Mouse (Mus musculus) left cerebral cortex, postnatal 14 days (tissue): Measurements from ENCODE around the gene Fnbp1. TPM values are rescaled to one million over a fixed set of nuclear protein-coding genes. Genes with fewer than 3 reads are reported as not detected.
A peak's percentile ranks its signal among the peaks of the same experiment; 100 is the strongest.

Source experiments
- DNase-seq, 2 experiments: peaks; one replicate each; pipeline ENCODE4 v3.0.0; 2021 to 2022; ENCODE audit warnings: low spot score in 2 of 2, mixed read lengths in 1 of 2
- intact Hi-C: fragments of 180-260 bp; cut with DNase I; formaldehyde crosslinking; loops from one replicate; pipeline ENCODE4 v1.15.1; 2025
- total RNA-seq, 2 experiments: library from RNA; stranded (reverse); gene quantifications; 2 replicates each; pipeline ENCODE4 v1.2.3; 2021

Fnbp1 gene
- total RNA-seq, 2 experiments from 2014 or later = 73.0 to 74.2 TPM

DNA sequence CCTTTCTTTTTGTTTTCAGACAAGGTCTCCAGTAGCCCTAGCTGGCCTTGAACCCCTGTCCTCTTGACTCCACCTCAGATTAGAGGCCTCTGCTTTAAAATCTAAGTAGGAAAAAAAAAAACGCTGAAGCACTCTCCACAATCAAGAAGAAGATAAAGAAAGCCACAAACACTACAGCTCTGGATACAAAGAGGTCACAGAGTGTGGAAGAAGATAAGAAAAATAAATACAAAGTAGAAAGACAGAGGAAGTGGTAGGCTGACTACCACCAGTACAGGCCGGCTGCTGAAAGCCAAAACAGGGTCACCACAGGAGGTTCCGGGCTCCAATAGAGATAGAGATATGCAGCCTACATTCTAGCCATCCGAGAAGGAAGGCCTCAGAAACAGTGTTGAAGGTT lies 60.5 kb downstream of the Fnbp1 start:
- intact Hi-C loops = no loop called here

GRCm38 (mm10) chr2:31079117-31079516 lies 62.7 kb downstream of the Fnbp1 start:
- no peak for DNase-seq
- intact Hi-C loops = no loop called here

More for the DNA sequence above, 60.5 kb downstream of the Fnbp1 start:
- DNase-seq = no peak

- no peak for DNase-seq
- intact Hi-C loops = no loop called here
Measured at GRCm38 (mm10) chr2:31077574-31077973, 64.2 kb downstream of the Fnbp1 start.

GRCm38 (mm10) chr2:31076351-31077140 lies 65.3 kb downstream of the Fnbp1 start:
- intact Hi-C loops = no loop called here
- DNase-seq = no peak

- no peak for DNase-seq
- intact Hi-C loops = no loop called here
Measured at GRCm38 (mm10) chr2:31075836-31076235, 66.0 kb downstream of the Fnbp1 start.

- intact Hi-C loops = no loop called here
Measured at GRCm38 (mm10) chr2:31075168-31075567, 66.6 kb downstream of the Fnbp1 start.

GRCm38 (mm10) chr2:31069506-31069905 lies 72.3 kb downstream of the Fnbp1 start:
- no peak for DNase-seq
- intact Hi-C loops = no loop called here

More at GRCm38 (mm10) chr2:31075168-31075567, 66.6 kb downstream of the Fnbp1 start:
- DNase-seq = no peak

GRCm38 (mm10) chr2:31069114-31069445 lies 72.7 kb downstream of the Fnbp1 start:
- intact Hi-C loops = no loop called here

GRCm38 (mm10) chr2:31068246-31069113 lies 73.3 kb downstream of the Fnbp1 start:
- peak; percentile 35 to 46 for DNase-seq
- intact Hi-C loops = no loop called here

More at GRCm38 (mm10) chr2:31069114-31069445, 72.7 kb downstream of the Fnbp1 start:
- DNase-seq = no peak

GRCm38 (mm10) chr2:31067696-31068245 lies 74.0 kb downstream of the Fnbp1 start:
- intact Hi-C loops = no loop called here
- DNase-seq = peak; percentile 17 to 31

DNA sequence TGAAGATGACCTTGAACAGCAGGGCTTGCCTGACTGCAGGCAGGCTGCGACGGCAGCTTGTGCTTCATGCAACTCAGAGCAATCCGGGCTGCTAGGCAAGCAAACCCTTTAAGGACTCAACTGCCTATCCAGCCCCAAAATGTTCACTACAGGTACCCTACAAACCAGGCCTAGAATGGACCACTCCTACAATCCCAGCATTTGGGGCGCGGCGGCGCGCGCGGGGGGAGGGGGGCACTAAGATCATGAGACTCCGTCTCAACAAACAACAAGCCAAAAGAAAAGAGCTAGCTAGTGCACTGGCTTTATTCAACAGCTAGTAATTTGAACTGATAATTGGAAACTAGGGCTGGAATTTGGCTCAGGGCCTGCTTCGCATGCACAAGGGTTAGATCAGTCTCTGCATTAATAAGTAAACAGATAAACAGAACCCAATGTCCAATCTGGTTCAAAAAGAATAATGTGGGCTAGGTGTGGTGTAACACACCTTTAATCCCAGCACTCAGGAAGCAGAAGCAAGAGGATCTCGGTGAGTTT lies 74.7 kb downstream of the Fnbp1 start:
- intact Hi-C loops = no loop called here
- no peak for DNase-seq

DNA sequence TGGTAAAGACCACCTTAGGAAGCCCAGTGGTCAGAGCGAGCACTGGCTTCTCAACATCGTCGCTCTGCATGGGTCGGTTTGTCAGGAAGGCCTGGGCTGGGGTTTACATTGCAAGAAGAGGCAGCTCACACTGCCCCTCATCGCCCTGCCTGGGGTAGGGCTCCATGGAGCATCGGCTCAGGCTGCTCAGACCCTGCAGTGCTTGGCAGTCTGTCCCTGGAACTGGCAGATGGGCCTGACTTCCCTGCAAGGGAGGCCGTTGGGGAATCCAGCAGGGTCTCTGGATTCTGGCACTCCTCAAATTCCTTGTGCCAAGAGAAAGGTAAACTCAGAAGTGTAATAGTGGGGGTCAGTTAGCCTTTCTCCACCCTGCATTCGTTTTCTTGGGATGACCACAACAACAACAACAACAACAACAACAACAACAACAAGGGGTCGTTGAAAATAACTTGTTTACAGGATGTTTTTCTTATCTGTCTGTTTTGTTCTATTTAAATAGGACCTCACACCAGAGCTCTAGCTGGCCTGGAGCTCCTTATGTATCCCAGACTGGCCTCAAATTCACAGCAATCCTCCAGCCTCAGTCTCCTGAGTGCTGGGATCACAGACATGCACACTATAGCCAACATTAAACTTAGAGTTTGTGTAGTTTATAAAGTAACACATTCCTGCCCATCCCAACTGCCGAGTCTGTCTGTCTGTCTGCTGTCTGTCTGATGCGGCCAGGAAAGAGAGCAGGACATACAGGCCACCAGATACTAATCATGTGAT lies 75.6 kb downstream of the Fnbp1 start:
- intact Hi-C loops = no loop called here
- DNase-seq = no peak

DNA sequence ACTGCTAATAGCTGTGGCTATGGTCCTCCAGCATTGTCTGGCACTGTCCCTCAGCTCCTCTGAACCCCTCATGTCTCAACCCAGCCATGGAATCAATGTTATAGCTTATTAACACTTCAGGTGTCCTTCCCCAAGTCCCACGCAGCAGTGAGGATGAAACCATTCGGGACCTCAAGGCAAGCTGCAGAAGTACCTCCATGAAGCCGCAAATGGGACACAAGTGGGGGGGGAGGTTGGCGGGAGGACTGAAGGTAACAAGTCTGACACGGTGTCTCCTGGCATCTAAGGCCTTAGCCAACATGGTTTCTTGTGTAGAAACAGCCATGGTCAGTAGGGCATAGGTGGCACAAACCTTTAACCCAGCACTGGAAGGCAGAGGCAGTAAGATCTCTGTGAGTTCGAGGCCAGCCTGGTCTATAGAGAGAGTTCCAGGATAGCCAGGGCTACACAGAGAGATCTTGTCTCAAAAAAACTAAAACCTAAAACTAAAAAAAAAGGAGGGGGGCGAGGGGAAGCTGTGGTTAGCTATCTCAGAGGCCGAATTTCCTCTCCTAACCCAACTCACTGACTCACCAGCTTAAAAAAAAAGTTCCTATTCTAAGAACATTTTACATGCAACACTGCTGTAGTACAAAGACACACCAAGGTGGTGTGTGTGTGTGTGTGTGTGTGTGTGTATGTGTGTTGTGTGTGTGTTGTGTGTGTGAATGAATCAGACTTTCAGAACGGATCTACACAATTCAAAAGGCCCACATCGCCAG lies 79.8 kb downstream of the Fnbp1 start:
- no peak for DNase-seq
- intact Hi-C loops = no loop called here

GRCm38 (mm10) chr2:31060787-31061730 lies 80.7 kb downstream of the Fnbp1 start:
- intact Hi-C loops = no loop called here
- no peak for DNase-seq

DNA sequence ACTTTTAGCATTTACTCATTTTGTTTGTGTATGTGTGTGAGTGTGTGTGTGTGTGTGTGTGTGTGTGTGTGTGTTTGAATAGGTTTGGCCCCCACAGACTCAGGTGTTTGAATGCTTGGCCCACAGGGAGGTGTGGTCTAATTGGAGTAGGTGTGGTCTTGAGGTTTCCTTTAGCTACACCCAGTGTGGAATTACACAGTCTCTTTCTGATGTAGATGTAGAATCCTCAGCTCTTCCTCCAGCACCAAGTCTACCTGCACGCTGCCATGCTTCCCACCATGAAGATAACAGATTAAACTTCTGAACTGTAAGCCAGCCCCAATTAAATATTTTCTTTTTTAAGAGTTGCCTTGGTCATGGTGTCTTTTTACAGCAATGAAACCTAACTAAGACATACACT lies 81.5 kb downstream of the Fnbp1 start:
- intact Hi-C loops = no loop called here
- DNase-seq = no peak

DNA sequence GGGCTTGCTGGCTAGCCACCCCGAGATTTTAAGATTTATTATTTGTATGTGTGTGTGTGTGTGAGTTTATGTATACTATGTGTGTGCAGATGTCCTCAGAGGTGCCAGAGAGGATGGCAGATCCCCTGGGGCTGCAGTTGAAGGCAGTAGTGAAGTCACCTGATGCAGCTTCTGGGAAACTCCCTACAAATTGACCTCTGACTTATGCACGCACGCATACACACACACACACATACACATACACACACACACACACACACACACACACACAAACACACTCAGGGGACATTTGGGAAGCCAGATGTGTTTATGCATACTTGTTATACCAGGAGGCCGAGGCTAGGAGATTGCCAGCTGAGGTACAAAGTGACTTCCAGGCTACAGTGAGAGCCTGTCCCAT lies 83.4 kb downstream of the Fnbp1 start:
- intact Hi-C loops = no loop called here
- no peak for DNase-seq

GRCm38 (mm10) chr2:31057549-31058177 lies 84.1 kb downstream of the Fnbp1 start:
- intact Hi-C loops = no loop called here
- DNase-seq = no peak
